In genomic region chr7:34721650-34722048, GRCm38 (mm10) we compare ENCODE assay signal across 11 mouse cellular contexts.
DNase-seq lines count a peak whose midpoint lies in the region; ATAC-seq lines count a peak whose summit lies in the region.
"Had no signal": no experiment of that assay in that cellular context is flagged by ENCODE, and none has a peak within 500 bp of the region (broad histone marks: within the 10 kb centered on the region; RNA-seq: fewer than 3 reads in every experiment).

No protein-coding gene starts in this region.

- H3K4me2 ChIP-seq in kidney, embryonic 16.5 days (replicated peaks; ENCODE audit: low read depth, low read length): no peak overlapping the region
- no peak overlapping the region for H3K4me2 ChIP-seq in midbrain, embryonic 14.5 days (ENCODE audit: low read length)
- H3K4me2 ChIP-seq: embryonic facial prominence, embryonic 12.5 days; liver, embryonic 13.5 days had no signal

- 9% methylated on average over 5 of the region's 5 CpGs for WGBS in kidney, embryonic 16.5 days
- WGBS in midbrain, embryonic 14.5 days: 9% methylated on average over 5 of the region's 5 CpGs

- no peaks in the 10 kb centered on the region for H3K9me3 ChIP-seq in kidney, embryonic 16.5 days (ENCODE audit: low read length)
- H3K9me3 ChIP-seq in midbrain, embryonic 14.5 days (ENCODE audit: control insufficient read depth, low read length): no peaks in the 10 kb centered on the region
- H3K9me3 ChIP-seq: embryonic facial prominence, embryonic 12.5 days; liver, embryonic 13.5 days had no signal

- H3K27me3 ChIP-seq in kidney, embryonic 16.5 days (ENCODE audit: insufficient read depth, low read length): 0 out of 2 replicates have a peak, but pooled peaks cover 2% of the 10 kb centered on the region
- no peaks in the 10 kb centered on the region for H3K27me3 ChIP-seq in midbrain, embryonic 14.5 days (ENCODE audit: control insufficient read depth, insufficient read depth, low read length)
- H3K27me3 ChIP-seq: liver, embryonic 13.5 days had no signal

- no peaks in the 10 kb centered on the region for H3K36me3 ChIP-seq in kidney, embryonic 16.5 days (ENCODE audit: insufficient read depth, low read length)
- H3K36me3 ChIP-seq in midbrain, embryonic 14.5 days (ENCODE audit: control insufficient read depth, insufficient read depth, low read length): no peaks in the 10 kb centered on the region
- H3K36me3 ChIP-seq: embryonic facial prominence, embryonic 12.5 days; liver, embryonic 13.5 days had no signal

- H3K9ac ChIP-seq in kidney, embryonic 16.5 days (replicated peaks; ENCODE audit: low read length): no peak overlapping the region
- H3K9ac ChIP-seq in midbrain, embryonic 14.5 days (replicated peaks; ENCODE audit: low read length): no peak overlapping the region
- H3K9ac ChIP-seq: embryonic facial prominence, embryonic 12.5 days; liver, embryonic 13.5 days had no signal

- H3K4me1 ChIP-seq in kidney, embryonic 16.5 days (ENCODE audit: insufficient read depth, low read length): peaks cover 30% of the 10 kb centered on the region
- peaks cover 40% of the 10 kb centered on the region for H3K4me1 ChIP-seq in midbrain, embryonic 14.5 days (ENCODE audit: control insufficient read depth, insufficient read depth, low read length)
- H3K4me1 ChIP-seq: liver, embryonic 13.5 days had no signal

- peak overlapping the region; percentile 31; the same call in 1 of the 2 replicates for H3K27ac ChIP-seq in kidney, embryonic 16.5 days (ENCODE audit: low read length)
- peak overlapping the region; percentile 37; the same call in 1 of the 2 replicates for H3K27ac ChIP-seq in midbrain, embryonic 14.5 days (replicated peaks; ENCODE audit: low read depth, low read length)
- H3K27ac ChIP-seq: liver, embryonic 13.5 days had no signal

- DNase-seq in heart, adult 11 months: peak; percentile 90
- DNase-seq in heart, postnatal 25 days (ENCODE audit: low spot score): no peak
- DNase-seq in embryo, embryonic 9.5 days (ENCODE audit: extremely low spot score): peak; percentile 64
- DNase-seq in midbrain, embryonic 14.5 days: peak; percentile 38
- DNase-seq in frontal cortex, adult 2 months (ENCODE audit: extremely low spot score in 1 of 2, low spot score in 1 of 2): no peak
- DNase-seq in MN1 (ENCODE audit: low spot score): no peak
- no peak for DNase-seq in cerebellum, postnatal 4 days (ENCODE audit: low spot score in 2 of 2)
- DNase-seq: liver, embryonic 13.5 days; spleen, adult 18-20 months had no signal

- no peak overlapping the region for H3K4me3 ChIP-seq in kidney, embryonic 16.5 days (ENCODE audit: low read length)
- H3K4me3 ChIP-seq in midbrain, embryonic 14.5 days (replicated peaks; ENCODE audit: low read depth, low read length): no peak overlapping the region
- H3K4me3 ChIP-seq: embryonic facial prominence, embryonic 12.5 days; liver, embryonic 13.5 days had no signal

- peak; percentile 52; the same call in 1 of the 2 replicates for ATAC-seq in kidney, embryonic 16.5 days (ENCODE audit: low FRiP score, low TSS enrichment)
- no peak for ATAC-seq in midbrain, embryonic 14.5 days (ENCODE audit: low FRiP score, low TSS enrichment)

- intact Hi-C loops in heart, postnatal 25 days (cut with DNase I): no loop called here

Comparison
In these comparisons a context has a peak if more than half of its experiments do, and no peak if none do; other contexts are left out.
1. DNase-seq: peak in heart, adult 11 months (single experiment), embryo, embryonic 9.5 days (single experiment) and midbrain, embryonic 14.5 days (single experiment); none in heart, postnatal 25 days (single experiment), frontal cortex, adult 2 months (0 of 2), MN1 (single experiment) and cerebellum, postnatal 4 days (0 of 2).